Mouse (Mus musculus): ENCODE data around the gene Ino80d.

Ino80d gene

DNA sequence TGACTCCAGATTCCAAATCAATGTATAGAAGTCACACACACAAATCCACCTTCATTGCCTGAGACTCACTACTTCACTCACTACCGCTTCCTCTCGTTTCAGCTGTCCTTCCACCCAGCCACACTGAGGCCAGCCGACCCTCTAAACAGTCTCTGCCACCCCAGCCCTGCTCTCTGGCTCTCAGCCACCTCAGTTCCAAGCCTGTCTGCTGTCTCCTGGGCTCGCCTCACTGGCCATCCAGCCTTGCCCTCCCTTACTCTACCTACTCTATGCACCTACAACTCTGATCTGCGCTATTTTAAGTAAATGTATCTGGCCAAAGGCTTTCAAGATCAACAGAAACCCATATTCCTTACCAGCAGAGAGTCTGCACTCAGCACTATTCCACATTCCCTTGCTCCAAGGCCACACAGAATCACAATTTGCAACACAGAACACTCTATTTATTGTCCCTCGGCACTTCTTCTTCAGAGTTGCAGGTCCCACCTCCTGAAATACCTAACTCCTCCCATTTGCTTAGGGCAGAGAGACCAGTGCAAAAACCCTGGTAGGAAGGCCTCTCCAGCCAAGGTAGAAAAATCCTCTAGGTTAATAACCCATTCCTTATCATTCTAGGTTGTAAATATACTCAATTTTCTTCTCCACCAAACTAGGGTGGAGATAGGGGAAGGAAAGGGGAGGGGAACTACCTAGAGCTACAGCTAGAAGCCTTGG is 6.7 kb downstream of the Ino80d start:
- peak; percentile 49 for DNase-seq (ENCODE audit: low read depth, low spot score)

DNA sequence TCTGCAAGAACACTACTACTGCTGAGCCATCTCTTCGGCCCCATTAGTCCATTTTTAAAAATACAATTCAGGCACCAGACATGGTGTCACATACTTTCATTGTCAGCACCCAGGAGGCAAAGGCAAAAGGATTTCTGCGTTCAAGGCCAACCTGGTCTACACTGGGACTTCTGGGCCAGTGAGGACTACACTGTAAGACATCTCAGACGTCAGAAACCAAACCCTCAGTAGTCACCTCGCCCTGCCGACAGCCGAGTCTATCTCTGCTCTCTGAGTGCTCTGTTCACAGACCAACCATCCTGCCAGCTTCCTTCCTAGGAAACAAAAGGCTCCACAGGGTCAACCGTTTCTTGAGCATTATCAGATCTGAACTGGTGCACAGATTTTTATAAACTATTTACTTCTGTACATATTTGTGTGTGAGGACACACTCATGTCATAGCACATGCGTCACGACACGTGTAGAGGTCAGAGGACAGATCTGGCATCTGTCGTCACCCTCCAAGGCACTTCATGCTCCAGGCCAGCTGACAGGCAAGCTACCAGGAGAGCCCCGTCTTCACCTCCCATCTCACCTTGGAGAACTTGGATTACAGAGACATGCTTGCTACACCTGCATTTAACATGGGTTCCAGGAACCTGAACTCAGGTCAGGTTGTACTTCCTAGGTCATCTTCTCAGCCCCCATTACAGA is 11.6 kb downstream of the Ino80d start:
- DNase-seq (ENCODE audit: low read depth, low spot score) = no peak

DNA sequence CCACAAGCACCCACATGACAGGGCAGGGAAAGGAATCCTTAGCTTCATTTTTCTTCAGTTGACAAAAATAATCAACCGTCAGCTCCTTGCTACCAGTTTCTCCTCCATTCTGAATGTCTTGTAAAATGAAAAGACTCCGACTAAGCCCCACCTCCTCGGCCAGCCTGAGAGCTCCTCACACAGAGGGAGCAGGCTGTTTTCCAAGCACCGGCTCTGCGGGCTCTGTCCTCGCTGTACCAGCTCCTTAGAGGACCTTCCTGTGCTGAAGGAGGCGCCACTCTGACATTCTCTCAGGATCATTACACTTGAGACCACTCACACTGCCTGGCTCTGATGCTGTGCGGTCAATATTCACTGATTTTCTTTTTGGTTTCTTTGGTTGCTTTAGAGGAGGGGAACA is 14.3 kb downstream of the Ino80d start:
- no peak for DNase-seq (ENCODE audit: low read depth, low spot score)

DNA sequence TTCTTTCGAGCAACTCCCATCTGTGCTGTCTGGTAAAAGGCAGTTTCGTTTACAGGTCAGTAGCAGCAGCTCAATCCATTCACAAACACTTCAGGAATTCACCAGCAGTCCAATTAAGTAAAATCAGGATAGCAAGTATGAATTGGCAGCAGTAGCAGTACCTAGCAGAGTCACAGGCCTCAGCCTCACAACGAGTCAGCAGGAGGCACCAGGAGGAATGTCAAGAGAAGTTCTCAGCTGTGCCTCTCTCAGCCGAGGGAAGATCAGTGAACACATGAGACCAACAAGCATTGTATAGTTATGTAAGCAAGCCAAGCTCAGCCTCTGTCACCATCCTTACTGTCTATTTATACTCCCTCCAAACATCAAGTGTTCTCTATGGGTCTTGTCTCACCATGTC is 15.6 kb downstream of the Ino80d start:
- DNase-seq (ENCODE audit: low read depth, low spot score) = no peak

DNA sequence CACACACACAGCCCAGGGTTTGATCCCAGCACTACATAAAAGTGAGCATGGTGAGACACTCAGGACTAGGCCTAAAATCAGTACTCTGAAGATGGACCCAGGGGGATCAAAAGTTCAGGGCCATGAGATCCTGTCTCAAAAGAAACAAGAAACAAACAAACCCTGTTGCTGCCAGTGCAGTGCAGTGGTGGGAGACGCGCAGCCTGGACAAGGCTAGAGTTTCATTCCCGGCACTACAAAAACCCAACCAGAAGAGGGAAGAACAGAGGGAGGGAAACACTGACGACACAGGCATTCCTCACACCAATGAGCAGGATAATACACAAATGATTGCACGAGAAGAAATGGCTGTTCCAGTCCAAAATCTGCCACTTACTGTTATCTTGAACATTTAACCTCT is 18.4 kb downstream of the Ino80d start:
- DNase-seq (ENCODE audit: low read depth, low spot score) = no peak

DNA sequence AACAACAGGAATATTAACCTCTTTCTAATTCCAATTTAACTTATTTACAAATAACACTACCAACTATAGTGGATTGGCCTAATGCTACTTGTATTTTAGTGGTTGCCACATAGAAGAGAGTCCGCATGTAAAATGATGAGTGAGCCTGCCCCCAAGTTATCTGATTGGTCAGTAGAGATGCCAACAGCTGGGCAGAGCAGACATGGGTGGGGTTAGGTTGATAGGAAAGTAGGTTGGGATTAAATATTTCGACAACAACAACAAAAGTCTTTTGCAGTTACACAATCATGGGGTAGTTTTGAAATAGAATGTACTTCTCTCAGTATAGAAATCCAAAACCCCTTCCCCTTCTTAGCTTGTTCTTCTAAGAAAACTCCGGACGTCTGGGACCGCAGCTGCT is 24.7 kb downstream of the Ino80d start:
- DNase-seq (ENCODE audit: low read depth, low spot score) = no peak

DNA sequence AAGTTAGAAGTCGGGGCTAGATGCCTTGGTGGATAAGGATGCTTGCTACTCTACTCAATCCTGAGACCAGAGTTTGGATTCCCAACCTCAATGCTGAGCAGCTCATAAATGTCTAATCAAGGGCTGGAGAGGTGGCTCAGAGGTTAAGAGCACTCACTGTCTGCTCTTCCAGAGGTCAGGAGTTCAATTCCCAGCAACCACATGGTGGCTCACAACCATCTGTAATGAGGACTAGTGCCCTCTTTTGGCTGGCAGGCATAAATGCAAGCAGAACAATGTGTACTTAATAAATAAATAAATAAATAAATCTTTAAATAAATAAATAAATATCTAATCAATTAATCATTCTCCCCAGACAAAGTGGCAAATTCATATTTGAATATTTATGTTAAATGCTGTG is 25.9 kb downstream of the Ino80d start:
- peak; percentile 29 for DNase-seq (ENCODE audit: low read depth, low spot score)

DNA sequence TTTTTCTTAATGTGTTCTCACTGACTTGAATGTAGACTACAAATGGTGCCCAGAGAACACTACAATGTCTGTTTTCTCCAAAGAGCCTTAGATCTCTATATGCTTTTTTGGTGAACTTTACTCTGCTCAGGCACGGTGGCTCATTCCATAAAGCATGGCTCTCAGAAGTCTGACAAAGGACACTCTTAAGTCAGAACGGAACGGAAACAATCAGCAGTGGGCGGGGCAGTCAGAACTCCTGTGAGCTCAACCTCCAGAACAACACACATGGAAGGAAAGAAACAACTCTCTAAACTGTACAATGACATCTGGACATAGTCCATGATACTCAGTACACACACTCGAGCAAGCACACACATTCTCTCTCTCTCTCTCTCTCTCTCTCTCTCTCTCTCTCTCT is 34.2 kb downstream of the Ino80d start:
- no peak for DNase-seq (ENCODE audit: low read depth, low spot score)

DNA sequence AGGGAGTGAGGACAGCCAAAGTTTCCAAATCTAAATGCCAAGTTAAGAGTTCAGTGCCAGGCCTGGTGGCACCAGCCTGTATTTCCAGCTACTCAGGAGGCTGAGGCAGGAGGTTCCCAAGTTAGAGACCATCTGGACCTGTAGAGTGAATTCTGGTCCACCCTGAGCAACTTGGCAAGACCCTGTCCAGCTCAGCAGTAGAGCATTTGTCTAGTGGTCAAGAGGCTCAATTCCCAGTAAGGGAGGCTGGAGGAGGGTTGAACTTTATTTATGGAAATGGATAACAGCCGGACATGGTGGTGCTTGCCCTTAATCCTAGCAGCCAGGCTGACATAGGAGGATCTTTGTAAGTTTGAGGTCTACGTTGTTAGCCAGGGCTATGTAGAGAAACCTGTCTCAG is 38.1 kb downstream of the Ino80d start:
- no peak for DNase-seq (ENCODE audit: low read depth, low spot score)

DNA sequence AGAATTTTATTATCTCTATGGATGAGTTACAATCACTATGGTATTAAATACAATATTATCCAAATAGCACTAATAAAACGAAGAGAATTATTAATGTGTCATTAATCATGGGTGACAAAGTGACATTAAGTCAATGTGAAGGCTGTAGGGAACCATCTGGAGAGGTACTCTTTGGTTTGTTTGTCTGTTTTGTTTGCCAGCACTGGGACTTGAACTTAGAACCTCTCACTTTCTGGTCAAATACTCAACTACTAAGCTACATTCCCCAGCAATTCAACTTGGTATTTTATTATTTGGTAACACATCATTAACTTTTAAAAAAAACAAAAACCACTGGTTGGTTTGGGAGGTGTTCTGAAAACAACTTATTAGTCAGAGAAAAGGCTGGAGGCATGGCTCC is 43.1 kb downstream of the Ino80d start:
- DNase-seq (ENCODE audit: low read depth, low spot score) = no peak

DNA sequence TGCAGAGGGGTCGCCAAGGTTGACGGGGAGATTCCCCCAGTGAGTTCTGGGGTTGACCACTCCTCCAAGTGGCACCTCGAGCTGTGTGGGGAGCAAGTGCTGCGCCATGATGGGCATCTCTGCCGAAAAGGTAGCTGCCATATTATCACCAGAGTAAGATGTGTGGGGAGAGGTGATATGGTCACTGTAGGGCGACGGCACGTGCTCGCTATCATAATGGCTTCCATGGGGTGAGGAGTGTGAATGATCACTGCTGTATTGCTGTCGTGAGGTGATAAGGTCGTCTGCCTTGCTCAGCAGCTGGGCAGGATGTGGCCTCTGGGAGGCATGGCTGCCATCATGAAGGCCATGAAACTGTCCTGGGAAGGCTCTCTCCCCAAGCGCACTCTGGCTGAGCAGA is 56.1 kb downstream of the Ino80d start:
- DNase-seq (ENCODE audit: low read depth, low spot score) = no peak

DNA sequence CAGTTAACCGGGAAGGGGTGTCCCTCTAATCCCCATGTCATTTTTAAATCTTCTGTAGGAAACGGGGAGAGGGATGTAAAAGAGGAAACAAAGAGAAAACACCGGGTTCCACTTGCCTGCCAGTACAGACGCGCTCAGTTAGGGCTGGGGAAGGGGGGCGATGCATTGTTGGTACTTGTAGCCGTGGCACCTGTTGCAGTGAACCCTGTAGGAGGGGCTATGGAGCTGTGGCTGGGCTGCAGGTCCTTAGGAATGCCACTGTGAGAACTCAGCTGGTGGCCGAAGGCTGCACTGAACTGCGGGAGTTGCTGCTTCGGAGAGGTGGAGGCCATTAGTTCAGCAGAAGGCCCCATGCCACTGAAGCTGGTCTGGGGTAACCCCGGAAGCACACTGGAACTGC is 56.6 kb downstream of the Ino80d start:
- DNase-seq (ENCODE audit: low read depth, low spot score) = no peak

DNA sequence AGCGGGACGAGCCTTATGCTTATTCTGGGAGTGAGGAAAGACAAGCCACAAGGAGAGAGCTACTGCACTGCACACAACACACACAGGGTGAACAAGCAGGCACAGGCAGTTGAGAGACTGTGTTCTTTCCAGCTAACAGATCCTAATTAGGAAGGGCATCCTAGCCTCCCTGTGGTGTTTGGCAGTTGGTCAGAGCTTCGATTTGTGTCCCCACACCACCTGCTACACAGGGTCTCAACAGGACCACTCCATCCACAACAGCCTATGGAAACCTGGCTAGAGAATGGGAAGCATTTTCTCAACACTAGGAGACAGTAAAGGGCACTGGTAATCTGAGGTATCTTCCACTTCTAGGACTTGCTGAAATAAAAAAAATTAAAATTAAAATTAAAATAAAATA is 57.1 kb downstream of the Ino80d start:
- no peak for DNase-seq (ENCODE audit: low read depth, low spot score)

DNA sequence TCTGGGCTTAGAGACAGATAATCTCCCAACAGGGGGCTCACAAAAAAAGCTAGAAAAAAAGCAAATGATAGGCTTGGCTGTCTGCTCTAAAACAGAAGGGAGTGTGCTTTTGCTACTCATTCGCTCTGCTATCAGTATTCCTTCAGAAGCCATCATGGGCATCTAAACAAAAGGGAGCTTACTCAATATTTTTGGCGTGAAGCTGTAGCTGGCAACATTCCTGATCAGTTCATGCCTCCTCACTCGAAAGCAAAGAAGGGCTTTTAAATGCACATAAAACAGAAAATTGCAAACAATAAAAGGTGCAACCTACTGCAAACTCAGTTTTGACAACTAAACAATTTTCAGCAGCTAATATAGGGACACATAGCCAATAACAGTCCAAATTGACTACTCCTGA is 59.1 kb downstream of the Ino80d start:
- DNase-seq (ENCODE audit: low read depth, low spot score) = no peak

DNA sequence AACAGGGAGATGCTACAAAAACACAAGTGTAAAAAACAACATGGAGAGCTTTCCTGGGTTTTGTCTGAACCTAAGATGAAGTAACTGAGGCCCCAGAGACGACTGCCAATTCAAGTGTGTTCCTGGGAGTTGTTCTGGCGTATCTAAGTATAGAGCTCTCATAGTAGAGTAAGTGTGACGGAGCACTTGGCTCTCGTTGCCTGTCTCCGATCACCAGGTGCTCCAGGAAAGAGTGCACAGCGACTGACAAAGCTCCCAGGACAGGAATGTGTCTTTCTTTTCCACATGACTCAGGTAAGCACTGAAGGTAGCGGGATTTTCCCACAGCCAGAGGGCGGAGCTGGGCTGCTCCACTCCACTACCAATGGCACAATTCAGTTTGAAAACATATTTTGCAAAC is 63.6 kb downstream of the Ino80d start:
- DNase-seq (ENCODE audit: low read depth, low spot score) = no peak

DNA sequence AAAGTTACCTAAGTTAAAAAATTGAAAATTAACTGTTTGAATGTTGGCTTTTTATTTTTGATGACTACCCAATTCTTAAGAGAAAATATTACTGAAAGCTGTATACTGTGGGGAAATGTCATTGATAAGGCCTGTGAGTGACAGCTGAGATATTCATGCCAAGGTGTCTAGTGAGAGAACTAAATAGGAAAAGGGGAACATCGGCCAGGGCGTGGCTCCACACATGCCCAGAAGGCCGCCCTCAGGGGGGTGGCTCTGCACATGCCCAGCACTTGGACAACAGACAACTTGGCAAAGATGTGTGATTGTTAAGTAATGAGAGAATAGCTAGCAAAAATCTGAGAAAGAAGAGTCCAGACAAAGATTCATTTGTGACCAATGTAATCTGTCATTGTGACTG is 64.5 kb downstream of the Ino80d start:
- DNase-seq (ENCODE audit: low read depth, low spot score) = no peak

DNA sequence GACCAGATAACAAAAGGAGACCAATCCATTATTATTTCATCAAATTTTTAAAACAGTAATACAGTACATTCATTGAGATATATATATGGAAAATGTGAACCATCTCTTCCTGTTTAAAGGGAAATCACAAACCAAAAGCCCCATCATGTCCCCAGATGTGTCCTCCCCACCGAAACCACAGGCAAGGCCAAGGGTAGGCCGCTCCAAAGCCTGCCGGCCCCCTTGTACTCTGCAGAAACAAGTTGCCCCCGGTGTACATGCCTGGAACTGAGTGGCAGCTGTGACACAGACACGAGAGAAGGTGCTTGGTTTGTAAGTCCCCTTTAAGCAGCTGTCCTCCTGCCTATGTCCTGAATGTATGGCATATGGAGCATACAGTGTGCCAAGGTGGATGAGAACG is 66.5 kb downstream of the Ino80d start:
- DNase-seq (ENCODE audit: low read depth, low spot score) = no peak

DNA sequence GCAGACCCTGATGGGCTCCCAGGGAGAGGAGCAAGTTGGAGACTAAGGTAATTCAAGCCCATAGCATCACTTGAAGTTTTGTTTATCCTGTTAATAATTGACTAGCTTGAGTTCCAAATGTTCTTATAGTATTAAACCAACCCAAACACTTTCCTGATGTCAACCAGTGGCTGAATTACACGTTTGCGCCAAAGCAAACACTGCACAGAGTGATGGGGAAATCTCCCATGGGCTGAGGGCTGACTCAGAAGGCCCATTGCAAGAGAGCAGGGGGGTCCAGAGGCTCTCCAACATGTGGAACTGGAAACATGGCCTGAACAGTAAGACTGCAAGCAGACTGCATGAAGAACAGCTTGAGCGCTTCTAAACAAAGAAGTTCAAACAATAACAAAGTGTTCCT is 81.5 kb downstream of the Ino80d start:
- no peak for DNase-seq (ENCODE audit: low read depth, low spot score)

DNA sequence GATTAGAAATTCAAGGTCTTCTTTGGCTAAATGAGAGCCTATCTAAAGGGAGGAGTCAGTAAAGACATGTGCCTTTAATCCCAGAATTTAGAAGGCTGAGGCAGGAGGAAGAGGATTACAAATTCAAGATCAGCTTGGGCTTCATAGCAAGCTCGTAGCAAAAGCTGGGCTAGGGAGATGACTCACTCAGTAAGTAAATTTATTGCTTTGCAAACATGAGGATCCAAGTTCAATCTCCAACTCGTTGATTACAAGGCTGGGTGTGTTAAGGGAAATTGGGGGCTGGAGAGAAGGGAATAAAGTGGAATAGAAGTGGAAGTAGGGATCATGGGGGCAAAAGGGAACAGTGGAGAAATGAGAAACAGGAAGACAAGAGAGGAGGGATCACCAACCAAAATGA is 94.6 kb downstream of the Ino80d start:
- no peak for DNase-seq (ENCODE audit: low read depth, low spot score)

DNA sequence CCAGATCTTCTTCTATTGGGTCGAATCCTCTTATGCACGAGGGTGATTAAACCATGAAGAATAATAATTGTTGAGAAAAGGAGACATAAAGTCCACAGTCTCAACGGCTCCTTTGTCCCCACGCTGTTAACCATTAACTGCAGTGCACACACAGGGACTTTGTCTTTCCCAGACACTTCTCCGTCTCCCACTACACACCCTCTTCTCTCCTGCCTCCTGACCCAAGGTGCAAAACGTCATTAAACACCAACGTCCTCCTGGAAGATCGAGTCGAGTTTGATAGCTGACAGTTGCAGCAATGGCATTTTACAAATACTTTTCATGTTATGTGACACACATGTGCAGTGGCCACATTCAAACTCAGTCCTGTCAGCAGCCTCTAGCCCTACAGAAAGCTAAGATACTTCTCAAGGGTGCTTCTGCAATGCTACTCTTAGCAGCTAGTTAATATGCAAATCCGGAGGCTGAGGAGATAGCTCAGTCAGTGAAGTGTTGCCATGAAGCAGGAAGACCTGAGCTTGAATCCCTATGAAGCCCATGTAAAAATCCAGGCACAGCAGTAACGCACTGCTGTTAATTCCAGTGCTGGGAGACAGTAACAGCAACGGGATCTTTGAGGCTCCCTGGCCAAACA is 109.3 kb downstream of the Ino80d start:
- DNase-seq (ENCODE audit: low read depth, low spot score) = peak; percentile 80

DNA sequence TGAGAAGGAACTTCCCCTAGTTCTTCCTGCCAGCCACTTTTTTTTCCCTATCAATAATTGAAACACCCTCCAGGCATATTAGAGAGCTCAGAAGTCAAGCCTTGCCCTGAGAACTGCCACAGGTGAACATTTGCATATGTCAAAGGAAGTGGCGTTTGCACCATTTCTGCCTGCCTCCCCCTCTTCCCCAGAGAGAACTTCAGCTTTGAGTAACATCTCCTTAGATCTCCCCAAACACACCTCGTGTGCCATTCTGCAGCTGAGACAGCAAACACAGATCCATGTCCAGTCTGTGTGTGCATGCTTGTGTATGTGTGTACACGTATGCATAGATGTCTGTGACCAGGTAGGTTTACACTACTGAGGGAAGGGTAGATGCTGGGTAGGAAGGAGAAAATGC is 112.6 kb downstream of the Ino80d start:
- peak; percentile 88 for DNase-seq (ENCODE audit: low read depth, low spot score)

DNA sequence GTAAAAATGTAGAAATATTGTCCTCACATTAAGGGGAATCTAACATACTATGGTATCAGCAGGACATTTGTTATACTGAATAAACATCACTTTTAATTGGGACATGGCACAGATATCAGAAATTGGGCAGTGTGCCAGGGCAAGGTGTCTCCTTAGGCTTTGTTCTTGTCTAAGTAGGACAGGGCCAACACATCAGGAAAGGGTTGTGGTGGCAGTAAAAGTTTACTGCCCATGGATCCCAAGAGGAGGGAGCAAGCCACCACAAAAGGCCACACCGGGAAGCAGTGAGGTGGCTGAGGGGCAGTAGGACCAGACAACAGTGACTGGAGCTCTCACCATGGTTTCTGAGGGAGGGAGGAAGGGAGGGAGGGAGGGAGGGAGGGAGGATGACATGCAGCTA is 121.1 kb downstream of the Ino80d start:
- no peak for DNase-seq (ENCODE audit: low read depth, low spot score)

DNA sequence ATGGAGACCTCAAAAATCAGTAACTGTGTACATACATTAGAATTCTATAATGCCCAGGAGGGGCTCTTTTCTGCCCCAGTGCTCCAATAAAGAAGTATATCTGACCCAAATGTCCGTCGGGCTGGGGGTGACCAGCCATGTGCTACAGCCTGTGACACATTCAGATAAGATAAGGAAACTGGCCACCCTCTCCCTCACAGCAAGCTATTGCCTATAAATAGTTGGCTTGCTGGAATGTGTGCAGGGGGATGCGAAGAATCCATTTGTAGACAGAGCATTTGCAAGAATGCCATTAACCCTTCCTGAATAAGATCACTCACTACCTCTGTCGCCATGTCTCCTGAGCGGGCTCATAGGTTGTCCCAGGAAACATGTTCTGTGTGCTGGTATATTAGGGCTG is 121.8 kb downstream of the Ino80d start:
- no peak for DNase-seq (ENCODE audit: low read depth, low spot score)
